Mouse (Mus musculus) neutrophil, adult 5-6 weeks (primary cell): ENCODE data around the gene Cntnap2. TPM values are rescaled to one million over a fixed set of nuclear protein-coding genes. Genes with fewer than 3 reads are reported as not detected.

Experiments used
- ATAC-seq: fragments of 151-379, 151-347 bp; 2 replicates; pipeline ENCODE4 v1.8.0; 2017; ENCODE audit warnings: mild to moderate bottlenecking, moderate TSS enrichment; ENCODE audit not compliant: insufficient number of reproducible peaks, poor library complexity, low FRiP score, severe bottlenecking; ENCODE audit errors: extremely low read depth
- total RNA-seq: library from RNA; stranded (forward); fragments of 200-1000 nt; gene quantifications from 2 replicates; pipeline ENCODE4 v1.2.3, GENCODE M21; 2017

Cntnap2 gene
- total RNA-seq, 1 experiment from 2014 or later: not detected

DNA sequence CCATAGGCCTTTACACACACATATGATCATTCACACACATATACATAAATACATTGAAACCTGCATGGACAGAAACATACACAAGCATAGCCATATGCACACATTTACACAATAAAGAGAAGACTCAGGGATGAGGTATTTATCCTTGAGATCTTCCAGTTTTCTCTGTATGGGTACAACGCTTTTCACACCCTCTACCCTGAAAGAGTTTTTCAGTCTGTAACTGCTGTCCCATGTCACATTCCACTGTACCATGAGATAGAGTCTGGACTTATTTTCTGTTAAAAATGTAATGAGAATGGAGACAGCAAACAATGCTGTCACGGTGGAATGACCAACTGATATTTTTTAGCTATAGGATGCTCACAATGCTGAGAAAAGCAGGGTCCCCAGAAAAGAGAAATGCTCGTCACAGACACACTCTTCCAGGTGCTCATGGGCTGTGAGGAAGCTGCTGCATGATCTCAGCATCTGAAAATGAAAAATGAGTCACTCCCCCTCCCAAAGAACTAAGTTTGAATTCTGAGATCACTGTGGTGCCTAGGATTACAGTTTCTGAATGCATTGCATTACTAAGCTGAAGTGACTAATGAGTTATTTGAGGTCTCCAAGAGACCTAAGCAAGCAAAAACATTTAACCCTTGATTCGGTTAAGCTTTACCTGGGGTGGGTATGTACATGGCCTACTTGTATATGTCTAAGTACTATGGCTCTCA is 782.6 kb downstream of the Cntnap2 start:
- ATAC-seq: no peak

DNA sequence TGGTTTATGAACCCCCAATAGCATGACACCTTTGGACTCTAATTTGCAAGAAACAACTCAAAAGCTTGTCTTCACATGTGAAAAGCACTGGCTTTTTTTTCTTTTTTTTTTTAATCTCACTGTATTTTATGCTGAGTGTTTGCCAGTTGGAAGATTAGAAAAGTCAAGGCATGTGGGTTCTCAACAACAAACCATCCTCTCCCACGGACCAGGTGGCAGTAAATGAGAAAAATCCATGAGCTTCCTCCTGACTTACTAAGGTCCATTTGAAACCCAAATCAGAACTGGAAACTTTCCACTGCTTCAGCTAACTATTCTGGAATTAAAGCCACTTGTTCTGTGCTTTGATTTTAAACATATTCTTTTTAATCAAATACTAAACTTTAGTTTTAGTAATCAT is 784.6 kb downstream of the Cntnap2 start:
- ATAC-seq: no peak

DNA sequence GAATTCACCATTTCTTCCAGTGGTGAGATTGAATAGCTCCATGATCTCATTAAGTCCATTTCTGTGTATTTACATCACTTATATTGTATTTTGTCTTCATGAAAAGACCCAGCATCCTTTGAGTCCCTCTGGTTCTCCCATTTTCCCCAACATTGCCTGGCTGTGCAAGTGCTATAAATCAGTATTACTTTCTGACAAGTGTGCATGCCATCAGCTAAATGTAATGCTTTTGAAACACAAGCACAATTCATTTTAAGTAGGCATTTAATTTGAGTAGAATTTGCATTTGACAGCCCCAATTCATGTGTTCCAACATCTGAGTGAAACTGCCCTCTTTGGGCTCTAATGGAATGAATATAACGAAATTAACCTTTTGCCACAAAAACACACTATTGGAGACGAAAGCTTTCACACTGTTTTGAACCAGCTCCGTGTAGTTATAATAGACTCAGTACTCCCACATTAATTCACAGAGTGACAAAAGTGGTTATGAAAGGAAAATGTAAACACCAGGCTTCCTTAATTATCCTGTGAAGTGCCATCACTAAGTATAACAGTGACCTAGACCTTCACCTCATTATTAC is 812.3 kb downstream of the Cntnap2 start:
- ATAC-seq: no peak

DNA sequence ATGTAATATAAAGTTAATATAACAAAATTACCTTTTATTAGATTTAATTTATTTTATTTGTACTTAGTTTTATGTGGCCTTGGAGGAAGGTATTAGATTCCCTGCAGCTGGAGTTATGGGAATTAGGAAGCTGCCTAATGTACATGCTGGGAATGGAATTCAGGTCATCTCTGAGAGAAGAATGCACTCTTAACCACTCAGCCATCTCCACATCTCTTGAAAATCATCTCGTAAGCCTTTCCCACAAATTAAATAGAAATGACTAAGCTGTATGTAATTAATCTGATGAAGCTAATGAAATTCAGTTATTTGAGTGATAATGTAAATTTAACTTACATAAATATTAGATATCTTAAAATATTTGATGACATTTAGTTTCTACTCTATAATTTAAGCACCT is 826.3 kb downstream of the Cntnap2 start:
- ATAC-seq: no peak

DNA sequence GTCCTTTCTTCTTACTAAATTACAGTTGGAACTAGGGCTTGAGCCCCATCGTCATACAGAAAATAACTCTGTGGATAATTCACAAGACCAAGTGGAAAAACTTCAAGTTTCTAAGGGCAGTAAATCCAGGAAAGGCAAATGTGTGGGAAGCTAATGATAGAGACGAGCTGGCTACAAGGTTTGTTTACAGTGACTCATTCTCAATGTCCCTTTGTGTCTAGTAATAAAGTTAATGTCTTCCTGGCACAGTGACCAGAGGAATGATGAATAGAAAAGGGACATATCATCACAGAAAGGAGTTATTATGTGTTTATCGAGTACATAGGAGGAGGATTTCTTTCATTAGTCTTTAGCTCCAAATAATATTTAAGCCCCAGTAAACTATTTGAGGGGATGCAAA is 828.7 kb downstream of the Cntnap2 start:
- no peak for ATAC-seq

DNA sequence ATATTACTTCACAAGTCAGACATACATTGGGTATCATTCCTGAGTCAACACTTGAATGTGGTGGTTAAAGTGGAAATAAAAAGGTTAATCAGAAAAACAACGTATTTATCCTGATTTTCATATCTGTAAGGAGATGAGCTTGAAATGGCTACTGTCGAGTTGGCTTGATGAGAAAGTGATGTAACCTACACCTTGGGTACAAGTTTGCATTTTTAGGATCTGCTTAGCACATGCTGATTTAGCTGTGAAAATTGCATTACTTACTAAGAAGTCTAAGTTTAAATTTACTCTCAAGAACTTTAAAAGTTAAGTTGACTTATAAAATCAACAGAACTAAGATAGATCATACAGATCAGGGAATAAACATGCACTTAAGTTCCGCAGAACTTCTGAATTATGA is 879.1 kb downstream of the Cntnap2 start:
- no peak for ATAC-seq

DNA sequence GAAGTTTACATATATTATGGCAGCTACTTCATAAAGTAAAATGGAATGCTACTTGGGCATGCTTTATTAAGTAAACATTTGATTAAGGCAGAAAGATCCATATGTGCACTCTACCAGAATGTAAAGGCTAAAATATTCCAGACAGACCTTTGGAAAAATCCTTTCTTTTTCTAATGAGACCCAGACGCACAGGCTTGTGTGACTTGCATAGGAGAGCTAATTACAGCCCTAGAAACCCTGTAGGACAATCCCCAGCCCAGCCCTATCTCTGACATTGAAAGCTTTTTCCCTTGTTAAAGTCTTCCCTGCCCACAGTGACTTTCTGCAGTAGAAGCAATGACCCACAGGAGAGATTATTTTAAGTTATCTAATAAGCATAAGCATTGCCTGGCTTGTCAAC is 879.6 kb downstream of the Cntnap2 start:
- ATAC-seq: no peak

DNA sequence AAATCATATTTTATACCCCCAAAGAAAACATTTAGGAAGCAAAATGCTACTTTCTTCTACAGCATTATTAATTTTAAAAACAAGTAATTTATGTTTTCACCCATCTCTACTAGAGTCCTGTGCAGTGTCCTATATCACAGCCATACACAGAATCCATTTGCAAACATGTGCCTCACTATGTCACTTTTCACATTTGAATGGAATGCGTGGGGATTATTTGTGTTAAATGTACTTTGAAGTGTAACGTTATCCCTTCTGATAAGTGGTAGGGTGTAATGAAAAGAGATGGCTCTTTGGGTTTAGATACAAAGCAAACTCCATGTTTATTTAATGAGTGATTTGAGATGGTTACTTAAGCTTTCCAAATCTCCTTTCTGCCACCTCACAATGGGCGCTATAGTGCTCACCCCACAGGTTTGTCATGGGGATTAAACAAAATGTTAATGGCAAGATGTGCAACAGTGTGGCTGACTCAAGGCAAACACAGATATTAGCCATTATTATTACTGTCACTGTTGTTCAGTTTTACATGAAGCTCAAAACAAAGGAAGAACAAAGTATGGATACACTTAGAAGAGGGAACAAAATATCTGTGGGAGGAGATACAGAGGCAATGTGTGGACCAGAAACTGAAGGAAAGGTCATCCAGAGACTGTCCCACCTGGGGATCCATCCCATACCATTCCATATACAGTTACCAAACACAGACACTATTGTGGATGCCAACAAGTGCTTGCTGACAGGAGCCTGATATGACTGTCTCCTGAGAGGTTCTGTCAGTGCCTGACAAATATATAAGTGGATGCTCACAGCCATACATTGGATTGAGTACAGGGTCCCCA is 886.2 kb downstream of the Cntnap2 start:
- no peak for ATAC-seq

DNA sequence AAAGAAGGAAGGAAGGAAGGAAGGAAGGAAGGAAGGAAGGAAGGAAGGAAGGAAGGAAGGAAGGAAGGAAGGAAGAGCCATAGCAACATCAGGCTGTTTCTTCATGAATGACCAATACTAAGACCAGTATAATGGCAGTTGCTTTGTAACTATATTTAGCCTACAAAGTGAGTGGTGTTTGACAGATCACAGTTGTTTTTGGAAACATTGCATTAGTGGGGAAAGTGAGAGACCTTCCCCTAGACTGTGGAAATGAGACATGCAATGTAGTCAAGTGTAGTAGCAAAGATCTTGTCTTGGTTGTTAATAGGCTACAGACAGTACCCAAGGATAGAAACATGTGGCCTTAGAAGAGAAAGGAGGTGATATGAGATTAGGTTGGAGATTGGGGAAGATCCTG is 895.6 kb downstream of the Cntnap2 start:
- ATAC-seq: no peak

DNA sequence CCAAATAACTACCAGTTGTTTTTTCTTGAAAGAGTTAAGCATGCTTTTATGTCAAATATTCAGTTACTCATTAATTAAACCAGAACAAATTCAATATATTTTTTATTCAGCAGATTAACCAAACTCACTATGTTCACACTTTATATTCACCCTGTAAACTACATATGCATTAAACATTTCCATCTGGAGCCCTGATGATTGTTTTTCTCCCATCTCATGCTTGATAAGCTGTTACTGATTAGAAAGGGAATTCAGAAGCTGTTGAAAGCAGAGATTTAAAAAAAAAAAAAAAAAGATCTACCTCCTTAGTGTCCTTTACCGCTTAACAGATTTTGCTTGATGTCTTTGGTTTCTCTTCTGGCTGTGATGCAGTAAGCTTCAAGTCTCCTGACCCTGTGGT is 905.3 kb downstream of the Cntnap2 start:
- ATAC-seq: no peak

DNA sequence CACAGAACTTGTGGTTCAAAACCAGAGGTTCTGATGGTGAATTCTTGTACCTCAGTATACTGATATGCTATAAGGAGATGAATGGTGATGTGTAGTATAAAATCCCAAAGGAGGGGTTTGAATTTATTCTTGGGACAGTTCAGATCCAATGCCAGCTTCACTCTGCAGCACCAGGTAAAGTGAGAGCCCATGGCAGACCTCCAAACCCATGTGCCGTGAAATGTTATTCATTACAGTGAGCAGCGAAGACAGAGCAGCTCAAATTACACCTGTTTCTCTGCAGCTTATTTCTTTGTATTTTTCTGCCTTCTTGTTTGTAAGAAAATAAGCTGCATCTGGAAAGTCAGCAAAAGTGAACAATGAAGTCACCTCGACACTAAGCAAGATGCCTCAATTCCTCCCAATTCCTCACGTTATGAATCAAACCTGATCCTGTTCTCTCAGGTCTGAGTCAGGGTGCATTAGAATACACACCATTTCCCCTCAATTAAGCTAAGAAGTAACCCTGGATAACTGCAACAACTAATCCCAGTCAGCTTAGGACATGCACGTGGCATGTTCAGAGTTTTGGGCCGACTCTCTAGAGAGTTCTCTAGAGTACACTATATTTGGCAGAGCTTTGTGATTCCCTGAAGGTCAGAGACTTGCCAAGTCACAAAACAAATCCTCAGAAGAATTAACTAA is 915.5 kb downstream of the Cntnap2 start:
- ATAC-seq: no peak

DNA sequence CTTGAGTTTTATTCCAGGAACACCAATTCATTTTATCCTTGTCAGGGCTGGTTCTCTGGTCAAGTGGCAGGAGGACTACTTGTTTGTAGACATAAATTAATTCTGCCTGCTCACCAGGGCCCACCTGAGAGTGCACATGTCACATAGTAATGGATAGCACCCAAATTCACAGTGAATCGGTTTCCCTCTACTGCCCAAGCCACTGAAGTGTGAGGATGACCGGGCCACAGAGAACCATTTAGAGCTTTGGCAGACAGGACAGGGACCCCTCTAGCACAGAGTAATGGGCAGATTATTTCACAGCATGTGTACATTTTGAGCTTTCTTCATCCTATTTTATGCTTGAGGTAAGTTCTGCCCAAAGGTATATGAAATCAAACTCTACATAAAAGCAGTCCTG is 920.0 kb downstream of the Cntnap2 start:
- no peak for ATAC-seq

DNA sequence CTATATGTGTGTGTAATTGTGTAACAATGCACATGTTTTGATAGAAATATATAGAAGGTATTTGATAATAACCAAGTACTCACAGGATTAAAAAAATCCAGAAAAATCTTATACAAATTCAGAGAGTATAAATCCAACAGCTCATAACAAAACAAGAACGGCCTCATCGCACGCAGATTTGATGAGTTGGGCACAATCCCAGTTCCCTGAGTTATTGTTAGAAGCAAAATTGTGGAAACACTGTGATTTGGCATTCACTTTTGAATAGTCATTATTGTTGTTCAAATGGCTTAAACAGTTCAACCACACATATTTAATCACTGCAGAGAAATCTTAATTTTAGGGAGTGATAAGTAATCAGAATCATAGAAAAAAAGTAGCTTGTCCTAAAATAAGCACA is 928.9 kb downstream of the Cntnap2 start:
- no peak for ATAC-seq

DNA sequence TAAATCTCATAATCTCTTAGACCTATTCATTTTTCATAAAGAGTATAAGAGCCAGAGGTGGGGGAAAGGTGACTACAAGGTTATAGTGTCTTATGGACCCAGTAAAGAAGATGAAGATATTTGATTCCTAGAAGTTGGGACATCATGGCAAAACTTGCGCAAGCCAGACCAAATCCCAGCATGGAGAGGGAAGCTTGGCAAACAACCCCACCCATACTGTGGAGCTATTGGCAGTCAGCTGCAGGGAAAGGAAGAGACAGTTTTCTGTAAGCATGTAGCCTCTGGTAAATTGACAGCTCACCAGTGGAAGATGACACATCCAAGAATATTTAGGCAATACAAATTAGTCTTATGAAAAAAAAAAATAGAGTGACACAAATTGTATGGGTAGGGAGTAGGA is 931.9 kb downstream of the Cntnap2 start:
- no peak for ATAC-seq

DNA sequence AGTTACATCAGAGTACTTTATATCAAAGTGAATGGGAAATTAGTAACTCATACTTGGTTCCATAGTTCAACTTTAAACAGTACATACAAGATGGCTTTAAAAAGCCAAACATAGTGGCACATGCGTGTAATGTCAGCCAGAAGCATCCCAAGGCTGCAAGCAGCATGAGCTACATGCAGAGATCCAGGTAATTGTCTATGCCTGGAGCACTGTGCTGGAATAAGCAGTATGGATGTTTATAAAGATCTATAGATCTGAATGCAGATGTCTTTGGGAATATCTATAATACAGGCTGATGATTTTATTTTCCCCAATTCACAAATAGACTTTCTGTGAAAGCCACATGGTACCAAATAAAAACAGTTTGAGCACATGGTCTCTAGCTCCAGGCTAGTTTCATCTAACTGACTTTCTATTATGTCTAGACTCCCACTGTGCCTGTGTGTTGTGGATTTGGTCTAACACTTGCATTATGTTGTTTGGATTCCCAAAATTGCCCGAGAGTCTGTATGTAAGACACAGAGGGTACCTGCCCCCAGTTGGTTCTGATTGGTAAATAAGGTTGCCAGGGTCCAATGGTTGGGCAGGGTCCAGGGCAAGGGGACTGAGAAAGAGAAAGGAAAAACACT is 963.5 kb downstream of the Cntnap2 start:
- no peak for ATAC-seq

DNA sequence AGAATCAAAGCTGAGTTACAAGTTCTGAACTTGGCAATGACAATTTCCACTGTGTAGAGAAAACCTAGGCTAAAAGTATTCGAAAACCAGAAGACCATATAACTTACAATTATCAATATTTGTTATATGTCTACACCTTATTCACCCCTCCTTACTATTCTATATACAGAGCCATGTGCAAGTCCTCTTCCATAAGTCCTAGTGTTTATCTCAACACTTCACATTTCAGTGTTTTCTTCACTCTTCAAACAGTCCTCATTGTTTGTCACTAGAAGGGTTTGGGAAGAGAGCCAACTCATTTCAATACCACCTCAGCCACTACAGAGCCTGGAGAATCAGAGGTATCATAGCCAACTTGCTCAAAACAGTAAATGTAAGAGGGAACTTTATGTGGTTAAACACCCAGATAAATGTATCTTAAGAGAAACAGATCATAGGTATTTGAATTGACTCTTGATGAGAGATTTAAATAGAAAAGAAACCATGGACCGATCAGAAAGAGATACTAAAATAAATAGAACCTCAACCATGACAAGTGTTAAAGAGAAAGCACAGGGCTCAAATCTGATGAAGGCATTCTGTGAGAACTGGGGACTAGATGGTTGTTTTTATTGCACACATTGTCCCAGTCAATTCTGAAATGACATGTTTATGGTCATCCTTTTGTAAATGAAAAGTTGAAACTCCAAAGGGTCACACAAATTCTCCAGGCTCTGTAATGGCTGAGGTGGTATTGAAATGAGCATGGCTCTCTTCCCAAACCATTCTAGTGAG is 972.9 kb downstream of the Cntnap2 start:
- no peak for ATAC-seq

DNA sequence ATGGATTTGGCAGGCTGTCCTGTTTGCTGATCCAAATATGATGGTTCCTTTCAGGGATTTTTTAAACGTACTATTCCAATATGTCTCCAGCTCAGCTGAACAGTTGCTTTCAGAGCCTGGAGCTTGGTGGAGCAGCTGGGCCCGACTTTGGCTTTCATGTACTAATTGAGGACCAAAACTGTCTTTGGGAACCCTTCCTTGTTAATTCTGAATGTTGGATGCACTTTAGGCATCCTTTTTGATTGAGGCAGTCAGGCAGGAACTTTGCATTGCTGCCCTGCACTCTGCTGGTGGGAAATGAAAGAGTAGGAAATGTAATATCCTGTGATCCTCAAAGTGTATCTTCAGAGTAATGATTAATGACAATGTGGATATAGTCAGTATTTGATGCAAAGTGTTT is 974.0 kb downstream of the Cntnap2 start:
- no peak for ATAC-seq

DNA sequence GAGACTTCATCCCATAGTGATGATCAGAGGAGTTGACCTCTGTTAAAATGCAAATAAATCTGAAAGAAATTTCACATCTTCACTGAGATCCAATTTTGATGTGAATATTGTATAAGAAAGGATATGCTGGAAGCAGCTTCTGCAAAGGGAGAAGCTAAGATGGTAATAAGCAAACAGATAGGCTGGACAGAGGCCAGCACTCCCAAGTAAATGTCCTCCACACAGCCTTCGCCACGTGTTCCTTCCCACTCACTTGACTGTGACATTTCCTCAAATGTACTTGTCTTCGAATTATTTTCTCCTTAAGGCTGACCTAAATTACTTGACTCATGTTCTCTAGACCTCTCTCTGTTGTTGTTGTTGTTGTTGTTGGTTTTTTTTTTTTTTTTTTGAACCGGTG is 981.5 kb downstream of the Cntnap2 start:
- ATAC-seq: no peak

DNA sequence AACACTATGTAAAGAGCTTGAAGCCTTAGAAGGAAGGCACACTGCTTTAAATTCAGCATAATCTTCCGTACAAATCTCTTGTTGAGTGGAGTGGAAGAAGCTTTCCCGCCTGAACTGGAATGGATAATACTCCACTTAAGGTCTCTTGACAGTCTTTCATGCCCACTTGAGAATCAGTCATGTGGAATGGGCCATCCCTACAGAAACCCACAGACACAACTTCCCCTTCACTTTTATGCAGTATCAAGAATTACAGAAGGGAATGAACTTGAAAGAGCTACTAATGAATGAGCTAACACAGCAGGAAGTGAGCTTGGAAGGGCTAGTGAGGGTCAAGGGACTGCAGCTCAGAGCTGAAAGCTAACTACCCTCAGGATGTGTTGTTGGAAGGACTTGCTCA is 1021.1 kb downstream of the Cntnap2 start:
- no peak for ATAC-seq
